Mouse (Mus musculus): Measurements from ENCODE around the gene Dcdc2a.

Gene Dcdc2a

GRCm38 (mm10) chr13:25178236-25179001 lies 122.6 kb downstream of the Dcdc2a start:
- DNase-seq (ENCODE audit: low read depth): no peak

GRCm38 (mm10) chr13:25186436-25187325 lies 130.9 kb downstream of the Dcdc2a start:
- DNase-seq (ENCODE audit: low read depth): no peak

GRCm38 (mm10) chr13:25187326-25187710 lies 131.5 kb downstream of the Dcdc2a start:
- DNase-seq (ENCODE audit: low read depth): peak; percentile 8

GRCm38 (mm10) chr13:25189419-25190144 lies 133.8 kb downstream of the Dcdc2a start:
- no peak for DNase-seq (ENCODE audit: low read depth)

GRCm38 (mm10) chr13:25190218-25190617 lies 134.4 kb downstream of the Dcdc2a start:
- DNase-seq (ENCODE audit: low read depth): no peak

- no peak for DNase-seq (ENCODE audit: low read depth)
Observed at GRCm38 (mm10) chr13:25195706-25196105, 139.9 kb downstream of the Dcdc2a start.

GRCm38 (mm10) chr13:25199916-25200315 lies 144.1 kb downstream of the Dcdc2a start:
- no peak for DNase-seq (ENCODE audit: low read depth)

GRCm38 (mm10) chr13:25206950-25207349 lies 151.1 kb downstream of the Dcdc2a start:
- no peak for DNase-seq (ENCODE audit: low read depth)

GRCm38 (mm10) chr13:25218394-25218793 lies 162.6 kb downstream of the Dcdc2a start:
- no peak for DNase-seq (ENCODE audit: low read depth)

- no peak for DNase-seq (ENCODE audit: low read depth)
Observed at GRCm38 (mm10) chr13:25220186-25220787, 164.5 kb downstream of the Dcdc2a start.

GRCm38 (mm10) chr13:25251893-25252292 lies 196.1 kb downstream of the Dcdc2a start:
- DNase-seq (ENCODE audit: low read depth): no peak

GRCm38 (mm10) chr13:25254478-25255263 lies 198.9 kb downstream of the Dcdc2a start:
- DNase-seq (ENCODE audit: low read depth): no peak

- no peak for DNase-seq (ENCODE audit: low read depth)
Observed at GRCm38 (mm10) chr13:25257608-25258007, 201.8 kb downstream of the Dcdc2a start.
